Mouse (Mus musculus) heart, embryonic 10.5 days (tissue): ENCODE results near the gene Hdac11. TPM values are rescaled to one million over a fixed set of nuclear protein-coding genes. Genes with fewer than 3 reads are reported as not detected.
A peak's percentile ranks its signal among the peaks of the same experiment; 100 is the strongest.
"Not testable (repeated sequence)": the region's sequence is repeated elsewhere in the genome, so short reads cannot be mapped to it uniquely, and the experiment has no call there.

Source experiments
- DNase-seq: peaks from one replicate; pipeline ENCODE4 v3.0.0-alpha.2; 2017; ENCODE audit warnings: low spot score
- H3K27ac ChIP-seq: fragments of 300-500 bp; sonication (generic); 2 replicates; pipeline ENCODE4 v1.5.1; 2016; ENCODE audit warnings: mild to moderate bottlenecking
- H3K27me3 ChIP-seq: fragments of 300-500 bp; sonication (generic); 2 replicates; pipeline ENCODE4 v1.6.1; 2016; ENCODE audit warnings: mild to moderate bottlenecking; ENCODE audit not compliant: poor library complexity, insufficient read depth, severe bottlenecking
- H3K36me3 ChIP-seq: fragments of 300-500 bp; sonication (generic); 2 replicates; pipeline ENCODE4 v1.6.1; 2016; ENCODE audit warnings: mild to moderate bottlenecking, moderate library complexity
- H3K4me1 ChIP-seq: fragments of 300-500 bp; sonication (generic); 2 replicates; pipeline ENCODE4 v1.6.1; 2016; ENCODE audit warnings: mild to moderate bottlenecking
- H3K4me3 ChIP-seq: fragments of 300-500 bp; sonication (generic); 2 replicates; pipeline ENCODE4 v1.5.1; 2016; ENCODE audit warnings: mild to moderate bottlenecking, moderate library complexity
- H3K9me3 ChIP-seq: fragments of 300-500 bp; sonication (generic); 2 replicates; pipeline ENCODE4 v1.6.1; 2016; ENCODE audit warnings: mild to moderate bottlenecking, moderate library complexity
- WGBS: fragments of 180-500 bp; shearing (Covaris S2); methylation state at CpG from one replicate; pipeline ENCODE4 v1.1.7; 2016; 5-methylcytosine and 5-hydroxymethylcytosine counted together
- polyA plus RNA-seq: library from polyadenylated mRNA; unstranded; fragments of >200 nt; fragmentation: Nextera tagmentation; extraction: Ambion mirVana; gene quantifications from 2 replicates; pipeline ENCODE4 v1.2.1, GENCODE M21; 2016

Hdac11 gene
- polyA plus RNA-seq, 1 experiment from 2014 or later: 6.8 TPM

DNA sequence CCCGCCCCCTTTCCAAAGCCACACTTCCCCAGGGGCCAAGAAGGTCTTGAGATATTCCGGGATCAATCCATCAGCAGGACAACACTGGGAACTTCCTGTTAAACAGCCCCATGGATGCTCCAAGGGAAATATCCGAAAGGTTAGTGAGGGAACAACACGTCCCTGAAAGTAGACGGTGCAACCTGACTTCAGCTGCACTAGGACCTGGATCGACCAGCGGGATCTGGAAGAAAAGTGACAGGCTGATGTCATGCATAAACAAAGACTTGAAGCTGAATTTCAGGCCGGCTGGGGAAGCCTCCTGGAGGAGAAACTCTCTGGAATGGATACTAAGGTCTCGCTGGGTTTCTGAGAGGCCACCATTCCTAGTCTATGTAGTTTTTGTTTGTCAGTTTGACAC, 39.3 kb upstream of the Hdac11 start:
- Histone ChIP-seq H3K4me1 (peaks cover 22% of the 10 kb centered on the region), H3K4me3 (peak overlapping the region; percentile 86), H3K9me3 (no peaks in the 10 kb centered on the region), H3K27me3 (peaks cover 16% of the 10 kb centered on the region; the same call in 1 of the 2 replicates), H3K36me3 (no peaks in the 10 kb centered on the region), H3K27ac (peak overlapping the region; percentile 93)
- no peak for DNase-seq
- WGBS: 4% methylated on average over 9 of the region's 9 CpGs

DNA sequence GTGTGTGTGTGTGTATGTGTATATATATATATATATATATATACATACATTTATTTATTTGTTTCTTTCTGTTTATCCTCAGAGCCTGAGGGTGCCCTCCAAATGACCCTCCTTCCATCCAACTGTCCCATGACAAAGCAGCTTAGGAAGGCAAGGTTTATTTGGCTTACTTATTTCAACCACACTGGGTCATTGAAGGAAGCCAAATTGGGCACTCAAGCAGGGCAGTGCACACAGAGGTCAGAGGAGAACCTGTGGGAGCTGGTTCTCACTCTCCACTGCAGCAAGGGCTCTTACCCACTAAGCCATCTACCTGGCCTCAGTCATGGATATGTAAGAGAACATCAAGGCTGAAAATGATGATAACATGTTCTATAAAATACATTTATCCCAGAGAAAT, 37.9 kb upstream of the Hdac11 start:
- no peaks in the 10 kb centered on the region for H3K36me3 ChIP-seq
- H3K27ac ChIP-seq: no peak overlapping the region
- no peak overlapping the region for H3K4me3 ChIP-seq
- H3K27me3 ChIP-seq: peaks cover 16% of the 10 kb centered on the region; the same call in 1 of the 2 replicates
- H3K4me1 ChIP-seq: peaks cover 22% of the 10 kb centered on the region
- DNase-seq: no peak
- H3K9me3 ChIP-seq: no peaks in the 10 kb centered on the region

DNA sequence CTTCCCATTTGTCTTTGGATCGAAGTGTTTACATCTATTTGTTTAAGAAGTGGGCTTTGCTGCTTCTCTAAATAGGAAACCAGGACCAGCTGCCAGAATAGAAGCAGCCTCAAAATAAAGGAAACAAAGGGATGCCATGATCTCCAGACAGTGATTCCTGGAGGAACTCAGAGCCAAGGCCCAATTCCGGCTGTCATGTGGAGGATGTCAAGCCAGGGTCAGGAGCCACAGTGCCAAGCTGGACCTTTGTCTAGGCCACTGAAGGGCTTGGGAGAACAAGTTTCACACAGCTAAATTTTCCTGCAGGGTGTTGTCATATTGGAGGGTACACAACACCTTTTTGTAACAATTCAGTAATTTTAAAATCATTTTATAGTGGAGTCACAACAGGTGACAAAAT, 36.3 kb upstream of the Hdac11 start:
- DNase-seq: no peak

DNA sequence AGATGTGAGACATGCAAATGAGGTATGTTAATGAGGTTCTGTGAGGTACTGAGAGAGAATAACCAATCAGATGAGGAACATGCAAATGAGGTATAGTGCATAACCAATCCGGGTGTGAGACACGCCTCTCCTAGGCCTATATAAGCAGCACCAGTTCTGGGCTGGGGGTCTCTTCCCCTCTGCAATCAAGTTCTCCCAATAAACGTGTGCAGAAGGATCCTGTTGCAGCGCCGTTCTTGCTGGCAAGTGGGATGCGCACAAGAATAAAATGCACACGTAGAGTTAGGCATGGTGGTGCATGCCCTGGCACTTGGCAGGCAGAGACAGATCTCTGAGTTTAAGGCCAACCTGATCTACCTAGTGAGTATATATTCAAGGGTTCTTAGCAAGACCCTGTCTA, 35.4 kb upstream of the Hdac11 start:
- WGBS: 94% methylated on average over 7 of the region's 7 CpGs
- not testable (repeated sequence) for H3K36me3 ChIP-seq, H3K4me3 ChIP-seq, H3K9me3 ChIP-seq, DNase-seq, H3K27ac ChIP-seq
- peaks cover 16% of the 10 kb centered on the region; the same call in 1 of the 2 replicates for H3K27me3 ChIP-seq
- H3K4me1 ChIP-seq: peaks cover 29% of the 10 kb centered on the region

More for the DNA sequence above, 36.3 kb upstream of the Hdac11 start:
- Histone ChIP-seq H3K9me3 (no peaks in the 10 kb centered on the region), H3K36me3 (no peaks in the 10 kb centered on the region), H3K27ac (no peak overlapping the region), H3K27me3 (peaks cover 16% of the 10 kb centered on the region; the same call in 1 of the 2 replicates), H3K4me1 (peaks cover 34% of the 10 kb centered on the region), H3K4me3 (no peak overlapping the region)
- WGBS: 87% methylated on average over 2 of the region's 2 CpGs

DNA sequence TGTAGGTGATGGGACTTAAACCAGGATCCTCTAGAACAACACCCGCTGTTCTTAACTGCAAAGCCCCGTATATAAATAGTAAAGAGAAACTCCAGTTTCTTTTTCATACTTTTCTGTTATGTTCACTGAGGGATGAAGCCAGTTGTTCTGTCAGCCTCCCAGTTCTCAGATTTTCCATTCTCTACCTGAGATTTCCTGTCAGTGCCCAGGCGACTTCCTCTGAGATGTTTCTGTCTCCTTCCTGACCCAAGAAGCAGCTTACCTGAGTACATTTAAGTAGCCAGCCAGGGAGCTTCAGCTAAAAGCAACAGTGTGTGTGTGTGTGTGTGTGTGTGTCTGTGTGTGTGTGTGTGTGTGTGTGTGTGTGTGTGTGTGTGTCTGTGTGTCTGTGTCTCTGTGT, 33.0 kb upstream of the Hdac11 start:
- no peak overlapping the region for H3K27ac ChIP-seq
- 0 out of 2 replicates have a peak, but pooled peaks cover 12% of the 10 kb centered on the region for H3K27me3 ChIP-seq
- WGBS: 72% methylated on average over 3 of the region's 3 CpGs
- DNase-seq: no peak
- H3K9me3 ChIP-seq: no peaks in the 10 kb centered on the region
- no peaks in the 10 kb centered on the region for H3K36me3 ChIP-seq
- H3K4me1 ChIP-seq: peaks cover 13% of the 10 kb centered on the region
- H3K4me3 ChIP-seq: no peak overlapping the region

DNA sequence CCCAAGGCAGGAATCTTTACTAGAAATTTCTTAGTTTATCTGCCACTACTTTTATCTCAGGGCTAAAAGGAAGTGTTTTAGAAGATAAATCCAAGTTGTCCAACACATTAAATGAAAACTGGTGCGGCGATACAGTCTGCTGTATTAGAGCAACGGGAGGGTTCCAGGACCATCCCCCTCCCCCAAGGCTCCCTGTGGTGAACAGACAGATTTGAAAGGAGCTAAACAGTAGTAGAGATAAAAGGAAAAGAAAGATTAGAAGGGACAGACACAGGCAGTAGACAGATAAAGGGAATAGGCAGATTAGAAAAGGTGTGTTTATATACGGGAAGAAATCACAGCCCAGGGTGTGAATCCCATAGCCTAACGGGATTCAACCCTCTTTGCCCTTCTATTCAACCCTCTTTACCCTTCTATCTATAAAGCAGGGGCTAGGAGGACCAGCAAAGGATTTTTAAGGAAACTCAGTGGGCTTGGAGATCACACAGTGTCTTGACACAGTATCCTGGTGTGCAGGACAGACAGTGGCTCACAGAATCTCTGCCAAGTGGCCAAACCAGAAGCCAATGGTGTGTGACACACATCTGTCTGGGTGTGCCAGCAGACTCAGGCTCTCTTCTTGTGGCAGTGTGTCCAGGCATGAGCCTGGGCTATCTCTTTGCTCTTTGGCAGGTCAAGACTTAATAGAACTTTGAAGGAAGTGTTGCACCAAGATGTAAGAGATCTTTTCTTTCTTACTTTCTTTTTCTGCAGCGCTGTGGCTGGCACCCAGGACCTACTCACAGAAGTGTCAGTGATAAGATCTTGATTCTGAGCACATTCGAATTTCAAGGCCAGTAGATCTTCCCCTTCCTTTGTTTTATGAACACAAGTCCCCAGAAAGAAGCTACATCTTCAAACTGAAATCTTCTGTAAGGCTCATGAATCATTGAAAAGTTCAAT, 31.9 kb upstream of the Hdac11 start:
- Histone ChIP-seq H3K27ac (no peak overlapping the region), H3K4me3 (no peak overlapping the region), H3K4me1 (peaks cover 13% of the 10 kb centered on the region), H3K27me3 (0 out of 2 replicates have a peak, but pooled peaks cover 6% of the 10 kb centered on the region), H3K9me3 (no peaks in the 10 kb centered on the region), H3K36me3 (no peaks in the 10 kb centered on the region)
- WGBS: 26% methylated on average over 7 of the region's 7 CpGs
- DNase-seq: no peak

DNA sequence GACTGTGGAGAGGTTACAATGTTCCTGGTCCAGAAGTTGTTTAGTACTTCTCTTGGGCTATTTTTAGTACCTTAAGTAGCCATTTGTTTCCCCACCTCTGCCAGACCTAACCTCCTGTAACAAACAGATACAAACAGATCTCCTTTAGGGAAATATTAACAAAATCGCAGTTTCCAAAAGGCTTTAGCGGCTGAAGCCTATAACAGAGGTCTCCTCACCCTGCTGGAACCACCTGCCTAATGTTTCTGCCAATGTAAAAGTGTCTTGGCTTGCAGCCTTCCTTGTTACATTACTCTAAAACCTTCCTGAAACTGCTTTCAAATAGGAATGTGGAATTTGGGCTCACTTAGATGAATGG, 31.3 kb upstream of the Hdac11 start:
- Histone ChIP-seq H3K9me3 (no peaks in the 10 kb centered on the region), H3K27ac (no peak overlapping the region), H3K4me3 (no peak overlapping the region), H3K27me3 (0 out of 2 replicates have a peak, but pooled peaks cover 9% of the 10 kb centered on the region), H3K4me1 (peaks cover 13% of the 10 kb centered on the region), H3K36me3 (no peaks in the 10 kb centered on the region)
- DNase-seq: no peak
- 71% methylated on average over 2 of the region's 2 CpGs for WGBS

DNA sequence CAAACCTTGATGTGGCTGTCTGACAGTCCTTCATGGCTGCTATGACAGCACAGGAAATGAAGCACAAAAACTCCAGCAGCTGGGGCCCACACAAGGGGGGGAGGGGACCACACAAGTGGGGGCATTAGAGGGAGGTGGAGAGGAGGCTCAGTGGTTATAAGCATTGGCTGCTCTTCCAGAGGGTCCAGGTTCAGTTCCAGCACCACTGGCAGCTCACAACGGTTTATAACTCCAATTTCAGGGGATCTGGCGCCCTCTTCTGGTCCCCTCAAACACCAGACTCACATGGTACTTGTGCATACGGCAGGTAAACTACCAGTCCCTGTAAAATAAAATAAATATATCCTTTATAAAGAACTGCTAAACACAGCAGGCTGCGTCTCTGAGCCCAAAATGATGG, 27.5 kb upstream of the Hdac11 start:
- H3K4me3 ChIP-seq: no peak overlapping the region
- peaks cover 22% of the 10 kb centered on the region for H3K27me3 ChIP-seq
- no peaks in the 10 kb centered on the region for H3K36me3 ChIP-seq
- no peak for DNase-seq
- H3K27ac ChIP-seq: no peak overlapping the region
- no peaks in the 10 kb centered on the region for H3K9me3 ChIP-seq
- H3K4me1 ChIP-seq: peaks cover 18% of the 10 kb centered on the region
- WGBS: 52% methylated on average over 4 of the region's 4 CpGs

DNA sequence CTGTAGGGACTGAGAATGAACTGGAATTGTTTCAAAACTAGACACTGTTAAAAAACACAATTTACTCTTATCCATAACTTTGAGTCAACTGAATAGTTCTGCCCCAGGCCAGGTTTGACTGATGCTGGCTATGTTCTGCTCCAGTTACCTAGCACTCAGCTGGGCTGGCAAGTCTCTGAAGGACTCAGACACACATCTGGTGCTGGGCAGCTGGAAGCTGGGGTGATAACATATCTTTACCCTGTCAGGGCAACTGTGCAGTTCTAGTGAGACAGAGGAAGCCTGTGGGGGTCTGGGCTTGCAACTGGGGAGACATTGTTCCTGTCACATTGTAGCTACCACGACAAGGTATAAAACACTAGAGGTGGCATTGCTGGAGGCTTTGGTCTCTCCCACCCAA, 25.6 kb upstream of the Hdac11 start:
- Histone ChIP-seq H3K36me3 (no peaks in the 10 kb centered on the region), H3K27ac (no peak overlapping the region), H3K9me3 (no peaks in the 10 kb centered on the region), H3K4me1 (peaks cover 5% of the 10 kb centered on the region; the same call in 1 of the 2 replicates), H3K4me3 (no peak overlapping the region), H3K27me3 (peaks cover 22% of the 10 kb centered on the region)
- no peak for DNase-seq
- 30% methylated on average over 1 of the region's 1 CpGs for WGBS

DNA sequence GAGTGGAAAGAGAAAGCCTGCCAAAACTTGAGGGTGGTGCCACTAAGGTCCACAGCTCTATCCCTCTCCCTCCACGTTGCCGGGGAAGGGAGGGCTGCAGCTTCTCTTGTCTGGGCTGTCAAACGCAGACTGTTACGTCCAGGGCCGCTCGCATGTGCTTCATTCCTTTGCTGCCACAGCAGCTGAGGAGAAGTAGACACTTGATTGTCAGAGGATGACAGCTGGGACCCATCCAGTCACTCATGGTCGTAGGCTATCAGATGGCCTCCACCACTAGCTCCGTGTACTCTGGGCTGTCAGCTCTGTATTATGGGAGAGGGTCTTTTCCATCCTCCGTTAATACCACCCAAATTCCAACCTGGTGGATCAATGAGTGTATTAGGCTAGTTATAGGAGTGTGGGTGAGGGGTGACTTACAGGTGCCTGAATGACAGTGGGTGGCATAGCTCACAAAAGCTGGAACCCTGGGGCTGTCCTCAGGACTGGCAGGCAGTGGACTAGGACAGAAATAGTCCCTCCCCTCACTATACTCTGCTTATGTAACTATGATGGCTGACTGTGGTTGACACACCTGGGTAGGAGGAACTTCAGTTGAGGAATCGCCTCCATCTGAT, 19.0 kb upstream of the Hdac11 start:
- peaks cover 26% of the 10 kb centered on the region; the same call in 1 of the 2 replicates for H3K27me3 ChIP-seq
- 47% methylated on average over 10 of the region's 10 CpGs for WGBS
- H3K4me3 ChIP-seq: no peak overlapping the region
- H3K9me3 ChIP-seq: no peaks in the 10 kb centered on the region
- DNase-seq: no peak
- H3K4me1 ChIP-seq: peaks cover 12% of the 10 kb centered on the region
- H3K27ac ChIP-seq: no peak overlapping the region
- H3K36me3 ChIP-seq: no peaks in the 10 kb centered on the region

DNA sequence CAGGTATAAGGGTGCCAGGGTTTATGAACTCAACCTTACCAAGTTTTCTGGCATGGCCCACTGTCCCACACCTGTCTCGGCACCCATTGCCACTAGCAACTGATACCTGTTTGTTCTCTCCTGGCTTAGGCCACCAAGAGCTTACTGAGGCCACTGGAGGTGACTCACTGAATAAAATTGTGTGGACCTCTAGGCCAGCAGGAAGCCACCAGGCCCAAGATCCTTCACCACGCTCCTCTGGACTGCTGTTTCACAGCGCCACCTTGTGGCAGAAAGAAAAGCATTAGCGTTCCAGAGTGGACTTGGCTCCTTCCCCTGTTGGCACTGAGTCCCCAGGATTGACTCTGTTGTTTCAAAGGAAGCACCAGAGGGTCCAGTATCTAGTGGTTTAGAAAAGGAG, 16.6 kb upstream of the Hdac11 start:
- no peaks in the 10 kb centered on the region for H3K9me3 ChIP-seq
- 24% methylated on average over 4 of the region's 4 CpGs for WGBS
- no peak overlapping the region for H3K27ac ChIP-seq
- no peaks in the 10 kb centered on the region for H3K36me3 ChIP-seq
- no peak overlapping the region for H3K4me3 ChIP-seq
- DNase-seq: peak; percentile 91
- peaks cover 12% of the 10 kb centered on the region for H3K4me1 ChIP-seq
- H3K27me3 ChIP-seq: peaks cover 26% of the 10 kb centered on the region; the same call in 1 of the 2 replicates

DNA sequence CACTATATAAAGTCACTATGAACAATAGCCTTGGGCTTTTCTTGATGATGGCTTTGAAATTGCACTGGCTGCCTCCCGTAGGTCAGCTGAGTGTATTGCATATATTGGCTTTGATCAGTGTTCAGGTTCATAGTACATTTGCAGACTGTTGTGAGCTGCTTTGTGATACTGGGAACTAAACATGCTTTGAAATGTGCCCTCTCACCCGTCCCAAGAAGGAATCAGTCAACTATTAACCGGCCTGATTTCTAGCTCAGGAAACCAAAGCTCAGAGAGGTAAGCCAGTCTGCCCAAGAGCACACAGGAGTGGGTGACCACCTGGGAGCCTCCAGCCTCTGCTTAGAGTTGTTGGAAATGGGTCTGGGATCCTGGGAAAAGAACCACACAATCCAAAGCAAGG, 11.4 kb upstream of the Hdac11 start:
- Histone ChIP-seq H3K27me3 (no peaks in the 10 kb centered on the region), H3K9me3 (no peaks in the 10 kb centered on the region), H3K4me1 (no peaks in the 10 kb centered on the region), H3K36me3 (no peaks in the 10 kb centered on the region), H3K27ac (no peak overlapping the region), H3K4me3 (no peak overlapping the region)
- DNase-seq: no peak
- 75% methylated on average over 3 of the region's 3 CpGs for WGBS

DNA sequence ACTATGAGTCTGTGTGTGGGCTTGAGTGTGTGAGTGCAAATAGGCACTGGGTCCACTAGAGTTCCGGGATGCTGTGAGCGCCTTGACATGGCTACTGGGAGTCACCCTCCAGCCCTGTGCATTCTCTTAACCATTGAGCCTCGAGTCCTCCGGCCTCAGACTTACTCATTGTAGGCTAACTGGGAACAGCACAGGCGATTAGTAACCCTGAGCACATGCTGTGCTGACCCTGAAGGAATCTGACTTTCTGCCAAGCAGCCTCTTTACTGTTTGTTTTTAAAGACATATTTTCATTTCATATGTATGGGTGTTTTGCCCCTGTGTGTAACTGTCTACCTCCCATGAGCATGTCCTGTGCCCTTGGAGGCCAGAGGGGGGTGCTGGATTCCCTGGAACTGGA, 10.9 kb upstream of the Hdac11 start:
- no peak for DNase-seq
- H3K27me3 ChIP-seq: no peaks in the 10 kb centered on the region
- WGBS: 74% methylated on average over 5 of the region's 5 CpGs
- no peak overlapping the region for H3K27ac ChIP-seq
- H3K9me3 ChIP-seq: no peaks in the 10 kb centered on the region
- H3K4me1 ChIP-seq: no peaks in the 10 kb centered on the region
- H3K4me3 ChIP-seq: no peak overlapping the region
- H3K36me3 ChIP-seq: no peaks in the 10 kb centered on the region
